Mouse (Mus musculus) stomach, embryonic 14.5 days (tissue): Measurements from ENCODE around the gene Glrb. TPM values are rescaled to one million over a fixed set of nuclear protein-coding genes. Genes with fewer than 3 reads are reported as not detected.

ENCODE experiments used
- ATAC-seq: fragments of 200-750 bp; cut with Nextera tagmentation; 2 replicates; pipeline ENCODE4 v1.8.0; 2017; ENCODE audit warnings: low read depth, moderate TSS enrichment; ENCODE audit not compliant: insufficient number of reproducible peaks, insufficient read depth, low FRiP score
- H3K27ac ChIP-seq: fragments of 300-500 bp; sonication (generic); 2 replicates; pipeline ENCODE4 v1.5.1; 2014; ENCODE audit warnings: mild to moderate bottlenecking, low read length, moderate library complexity, mixed read lengths
- H3K27me3 ChIP-seq: fragments of 300-500 bp; sonication (generic); 2 replicates; pipeline ENCODE4 v1.6.1; 2014; ENCODE audit warnings: low read length, control low read depth, mixed read lengths; ENCODE audit not compliant: control insufficient read depth, insufficient read depth
- H3K36me3 ChIP-seq: fragments of 300-500 bp; sonication (generic); 2 replicates; pipeline ENCODE4 v1.6.1; 2014; ENCODE audit warnings: mild to moderate bottlenecking, control low read depth, low read length, moderate library complexity, mixed read lengths; ENCODE audit not compliant: control insufficient read depth, insufficient read depth
- H3K4me1 ChIP-seq: fragments of 300-500 bp; sonication (generic); 2 replicates; pipeline ENCODE4 v1.6.1; 2014; ENCODE audit warnings: low read length, control low read depth, mixed read lengths; ENCODE audit not compliant: control insufficient read depth, insufficient read depth
- H3K4me2 ChIP-seq: fragments of 300-500 bp; sonication (generic); replicated peaks from 2 replicates; pipeline ENCODE4 v1.6.1; 2014; ENCODE audit warnings: low read depth, low read length, control low read depth
- H3K4me3 ChIP-seq: fragments of 300-500 bp; sonication (generic); 2 replicates; pipeline ENCODE4 v1.5.1; 2014; ENCODE audit warnings: low read depth, low read length, control low read depth
- H3K9ac ChIP-seq: fragments of 300-500 bp; sonication (generic); replicated peaks from 2 replicates; pipeline ENCODE4 v1.6.1; 2014; ENCODE audit warnings: low read depth, mild to moderate bottlenecking, control low read depth, low read length, moderate library complexity, mixed read lengths
- H3K9me3 ChIP-seq: fragments of 300-500 bp; sonication (generic); 2 replicates; pipeline ENCODE4 v1.6.1; 2016; ENCODE audit warnings: low read depth, low read length, control low read depth; ENCODE audit not compliant: control insufficient read depth
- WGBS: fragments of 180-500 bp; shearing (Covaris S2); extraction: QIAGEN DNeasy Blood & Tissue Kit; methylation state at CpG from one replicate; pipeline ENCODE4 v1.1.7; 2014; 5-methylcytosine and 5-hydroxymethylcytosine counted together
- polyA plus RNA-seq: library from polyadenylated mRNA; unstranded; fragments of >200 nt; fragmentation: Nextera tagmentation; extraction: Ambion mirVana; gene quantifications from 2 replicates; pipeline ENCODE4 v1.2.1, GENCODE M21; 2014

Glrb gene
- polyA plus RNA-seq, 1 experiment from 2014 or later, result 3.0 TPM

- no peaks in the 10 kb centered on the region for H3K9me3 ChIP-seq
- no peaks in the 10 kb centered on the region for H3K36me3 ChIP-seq
- 0 out of 2 replicates have a peak, but pooled peaks cover 4% of the 10 kb centered on the region for H3K27me3 ChIP-seq
- no peak overlapping the region for H3K9ac ChIP-seq
- no peak overlapping the region for H3K27ac ChIP-seq
- 0 out of 2 replicates have a peak, but pooled peaks cover 1% of the 10 kb centered on the region for H3K4me1 ChIP-seq
- no peak overlapping the region for H3K4me2 ChIP-seq
- H3K4me3 ChIP-seq, result no peak overlapping the region
- ATAC-seq, result no peak
- WGBS, result 11% methylated on average over 1 of the region's 1 CpGs
Observed at GRCm38 (mm10) chr3:80805327-80805726, 108.1 kb downstream of the Glrb start.

DNA sequence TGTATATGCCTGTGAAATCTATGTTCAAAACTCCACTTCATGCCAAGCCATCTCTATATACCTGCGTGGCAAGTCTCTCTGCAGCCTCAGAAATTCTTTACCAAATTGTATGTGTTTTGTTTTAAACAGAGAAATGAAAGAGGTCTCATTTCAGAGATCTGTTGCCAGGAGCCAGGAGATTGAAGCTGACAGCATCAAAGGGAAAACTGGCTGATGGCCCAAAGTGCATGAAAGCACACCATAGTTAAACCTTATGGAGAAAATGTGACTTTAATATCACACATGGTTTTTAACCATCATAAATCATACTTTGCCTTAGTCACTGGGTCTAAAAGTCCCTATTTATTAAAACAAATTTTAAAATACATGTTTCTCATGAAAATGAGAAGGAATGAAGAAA lies 109.6 kb downstream of the Glrb start:
- Histone ChIP-seq H3K27ac (no peak overlapping the region), H3K4me3 (no peak overlapping the region), H3K27me3 (0 out of 2 replicates have a peak, but pooled peaks cover 4% of the 10 kb centered on the region), H3K4me1 (0 out of 2 replicates have a peak, but pooled peaks cover 3% of the 10 kb centered on the region), H3K9me3 (no peaks in the 10 kb centered on the region), H3K4me2 (no peak overlapping the region), H3K9ac (no peak overlapping the region), H3K36me3 (no peaks in the 10 kb centered on the region)
- WGBS, result 70% methylated on average over 1 of the region's 1 CpGs
- ATAC-seq, result no peak

- Histone ChIP-seq H3K4me3 (no peak overlapping the region), H3K9me3 (no peaks in the 10 kb centered on the region), H3K27me3 (0 out of 2 replicates have a peak, but pooled peaks cover 4% of the 10 kb centered on the region), H3K27ac (no peak overlapping the region), H3K36me3 (no peaks in the 10 kb centered on the region), H3K9ac (no peak overlapping the region), H3K4me2 (peak overlapping the region; percentile 76), H3K4me1 (0 out of 2 replicates have a peak, but pooled peaks cover 3% of the 10 kb centered on the region)
- WGBS, result 60% methylated on average over 8 of the region's 8 CpGs
- ATAC-seq, result no peak
Observed at GRCm38 (mm10) chr3:80803211-80803610, 110.2 kb downstream of the Glrb start.

DNA sequence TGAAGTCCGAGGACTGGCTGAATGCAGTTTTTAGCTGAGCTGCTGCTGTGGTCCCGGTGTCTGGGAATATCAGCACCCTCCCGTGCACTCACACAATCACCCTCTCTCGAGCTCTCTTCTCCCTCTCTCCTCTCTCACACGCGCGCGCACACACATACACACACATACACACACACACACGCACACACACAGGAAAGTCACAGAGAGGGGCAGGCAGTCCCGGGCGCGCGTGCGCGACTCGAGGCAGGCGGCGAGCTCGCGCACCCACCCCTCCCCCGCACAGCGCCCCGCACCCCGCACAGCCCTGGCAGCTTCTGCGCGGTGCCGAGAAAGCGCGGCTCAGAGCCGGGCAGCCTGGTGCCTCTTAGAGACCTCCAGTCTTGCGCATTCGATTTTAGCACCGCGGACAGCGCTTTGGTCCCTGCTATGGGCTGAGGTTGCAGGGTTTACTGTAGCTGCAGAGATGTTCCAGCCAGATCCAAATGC lies 110.8 kb downstream of the Glrb start, which contains the start of gene Gria2:
Gene Gria2, minus strand, starts transcription at position 240 of the 486 bp plus-strand sequence.
- Histone ChIP-seq H3K4me3 (peak within 1 kb of the TSS; percentile 35), H3K9ac (no peak within 1 kb of the TSS), H3K4me1 (0 out of 2 replicates have a peak, but pooled peaks cover 3% of the 10 kb centered on the region), H3K9me3 (no peaks in the 10 kb centered on the region), H3K4me2 (peak within 1 kb of the TSS; percentile 76), H3K27ac (no peak within 1 kb of the TSS), H3K36me3 (no peaks in the 10 kb centered on the region), H3K27me3 (0 out of 2 replicates have a peak, but pooled peaks cover 4% of the 10 kb centered on the region)
- ATAC-seq, result peak; percentile 91
- whole genome bisulfite sequencing, result 2% methylated on average over 34 of the region's 35 CpGs

GRCm38 (mm10) chr3:80801827-80802310 lies 111.6 kb downstream of the Glrb start:
- ATAC-seq, result no peak
- 20% methylated on average over 6 of the region's 6 CpGs for WGBS
- Histone ChIP-seq H3K9me3 (no peaks in the 10 kb centered on the region), H3K9ac (no peak overlapping the region), H3K36me3 (no peaks in the 10 kb centered on the region), H3K27me3 (0 out of 2 replicates have a peak, but pooled peaks cover 4% of the 10 kb centered on the region), H3K4me2 (0 out of 2 replicates have a peak overlapping the region, but pooled peaks have one; percentile 0), H3K27ac (no peak overlapping the region), H3K4me3 (0 out of 2 replicates have a peak overlapping the region, but pooled peaks have one; percentile 35), H3K4me1 (0 out of 2 replicates have a peak, but pooled peaks cover 3% of the 10 kb centered on the region)

DNA sequence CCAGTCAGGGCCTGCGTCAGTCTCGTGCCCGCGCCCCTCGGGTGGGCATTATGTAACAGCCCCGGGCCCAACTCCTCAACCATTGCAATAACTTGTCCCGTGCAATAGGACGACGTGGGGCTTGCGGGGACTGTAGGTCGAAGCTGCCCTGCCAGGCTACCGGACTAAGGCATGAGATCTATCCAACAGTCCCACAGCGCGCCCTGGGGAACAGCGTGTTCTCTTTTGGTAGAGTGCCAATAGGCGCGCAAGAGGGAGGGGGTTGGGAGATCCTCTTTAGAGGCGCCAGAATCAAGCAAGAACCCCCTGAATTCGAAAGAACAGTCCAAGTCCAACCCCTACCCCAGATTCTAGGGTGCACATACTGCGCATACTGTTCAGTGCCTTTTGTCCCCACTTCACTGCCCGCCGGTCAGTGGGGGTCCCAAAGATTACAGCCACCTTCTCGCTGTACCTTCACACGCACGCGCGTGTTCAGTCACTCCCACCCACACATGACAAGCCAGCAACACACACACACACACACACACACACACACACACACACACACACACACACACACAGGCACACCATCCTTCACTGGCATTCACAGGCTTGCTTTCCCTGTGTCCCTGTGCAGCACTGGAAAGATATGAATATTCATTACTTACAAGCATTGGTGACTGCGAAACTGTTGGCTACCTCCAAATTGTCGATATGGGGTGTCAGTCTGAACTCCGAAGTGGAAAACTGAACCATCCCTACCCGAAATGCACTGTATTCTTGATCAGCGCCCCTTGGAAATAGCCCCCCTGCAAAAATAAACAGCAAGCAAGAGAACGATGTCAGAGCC lies 112.2 kb downstream of the Glrb start:
- Histone ChIP-seq H3K4me2 (peak overlapping the region; percentile 58), H3K27ac (no peak overlapping the region), H3K9ac (no peak overlapping the region), H3K9me3 (no peaks in the 10 kb centered on the region), H3K27me3 (0 out of 2 replicates have a peak, but pooled peaks cover 4% of the 10 kb centered on the region), H3K4me3 (peak overlapping the region; percentile 26), H3K36me3 (no peaks in the 10 kb centered on the region), H3K4me1 (0 out of 2 replicates have a peak, but pooled peaks cover 3% of the 10 kb centered on the region)
- WGBS, result 12% methylated on average over 33 of the region's 33 CpGs
- ATAC-seq, result peak; percentile 35; the same call in 1 of the 2 replicates

DNA sequence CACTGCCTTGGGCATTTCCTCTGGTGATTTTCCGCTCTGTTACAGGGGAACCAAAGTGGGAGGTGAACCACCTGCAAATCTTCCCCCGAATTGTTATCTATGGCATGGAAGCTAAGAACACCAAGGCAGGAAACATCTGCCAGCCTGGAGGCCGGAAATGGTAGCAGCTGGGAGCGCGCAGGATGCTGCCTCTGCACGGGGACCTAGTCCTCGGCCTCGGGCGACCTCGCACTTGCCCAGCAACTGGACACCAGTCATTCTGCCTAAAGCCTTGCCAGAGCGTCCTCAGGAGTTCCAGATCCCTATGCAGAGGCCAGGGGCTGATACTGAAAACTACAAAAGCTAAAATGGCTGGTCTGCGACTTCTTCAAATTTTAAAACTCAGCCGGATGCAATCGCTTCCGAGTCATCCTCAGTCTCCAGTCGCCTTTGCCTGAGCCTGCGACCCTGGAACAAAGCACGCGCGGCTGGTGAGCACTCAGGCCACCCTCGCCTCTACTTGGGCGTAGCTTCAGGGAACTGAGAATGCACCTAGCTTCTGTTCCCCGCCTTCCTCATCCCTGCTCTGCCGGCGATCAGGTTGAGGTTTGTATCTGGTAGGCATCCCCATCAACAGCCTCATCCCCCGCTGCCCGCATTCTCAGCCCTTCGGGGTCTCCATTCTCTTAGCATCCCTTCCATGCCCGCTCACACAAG lies 113.0 kb downstream of the Glrb start:
- Histone ChIP-seq H3K4me2 (peak overlapping the region; percentile 58), H3K9ac (no peak overlapping the region), H3K36me3 (no peaks in the 10 kb centered on the region), H3K27ac (no peak overlapping the region), H3K4me3 (peak overlapping the region; percentile 26), H3K27me3 (0 out of 2 replicates have a peak, but pooled peaks cover 4% of the 10 kb centered on the region), H3K4me1 (0 out of 2 replicates have a peak, but pooled peaks cover 3% of the 10 kb centered on the region), H3K9me3 (no peaks in the 10 kb centered on the region)
- ATAC-seq, result peak; percentile 7; the same call in 1 of the 2 replicates
- WGBS, result 2% methylated on average over 29 of the region's 29 CpGs

- no peak overlapping the region for H3K4me2 ChIP-seq
- no peaks in the 10 kb centered on the region for H3K9me3 ChIP-seq
- no peak overlapping the region for H3K9ac ChIP-seq
- WGBS, result 65% methylated on average over 1 of the region's 1 CpGs
- no peaks in the 10 kb centered on the region for H3K36me3 ChIP-seq
- H3K27me3 ChIP-seq, result 0 out of 2 replicates have a peak, but pooled peaks cover 4% of the 10 kb centered on the region
- no peak overlapping the region for H3K4me3 ChIP-seq
- H3K4me1 ChIP-seq, result 0 out of 2 replicates have a peak, but pooled peaks cover 3% of the 10 kb centered on the region
- no peak for ATAC-seq
- no peak overlapping the region for H3K27ac ChIP-seq
Observed at GRCm38 (mm10) chr3:80797935-80798334, 115.5 kb downstream of the Glrb start.
